Mouse (Mus musculus) megakaryocyte progenitor cell, adult 5-6 weeks (primary cell): ENCODE measurements around the gene Scpep1. TPM values are rescaled to one million over a fixed set of nuclear protein-coding genes. Genes with fewer than 3 reads are reported as not detected.
A peak's percentile ranks its signal among the peaks of the same experiment; 100 is the strongest.
"Not testable (repeated sequence)": the region's sequence is repeated elsewhere in the genome, so short reads cannot be mapped to it uniquely, and the experiment has no call there.

Source experiments
- ATAC-seq: replicated peaks from 2 replicates; pipeline ENCODE4 v1.8.0; 2016; ENCODE audit warnings: mild to moderate bottlenecking, moderate TSS enrichment, inconsistent platforms; ENCODE audit not compliant: poor library complexity
- total RNA-seq, 2 experiments: library from RNA; stranded (forward) in 1 of 2; stranded (reverse) in 1 of 2; fragments of 157-497, 149-512 nt in 1 of 2; fragments of 200-1000 nt in 1 of 2; gene quantifications; 2 replicates each; pipeline versions ENCODE4 v1.2.3 to v1.2.4; 2015 to 2017

The Scpep1 gene
- total RNA-seq, 2 experiments from 2014 or later = 15.0 to 25.4 TPM

DNA sequence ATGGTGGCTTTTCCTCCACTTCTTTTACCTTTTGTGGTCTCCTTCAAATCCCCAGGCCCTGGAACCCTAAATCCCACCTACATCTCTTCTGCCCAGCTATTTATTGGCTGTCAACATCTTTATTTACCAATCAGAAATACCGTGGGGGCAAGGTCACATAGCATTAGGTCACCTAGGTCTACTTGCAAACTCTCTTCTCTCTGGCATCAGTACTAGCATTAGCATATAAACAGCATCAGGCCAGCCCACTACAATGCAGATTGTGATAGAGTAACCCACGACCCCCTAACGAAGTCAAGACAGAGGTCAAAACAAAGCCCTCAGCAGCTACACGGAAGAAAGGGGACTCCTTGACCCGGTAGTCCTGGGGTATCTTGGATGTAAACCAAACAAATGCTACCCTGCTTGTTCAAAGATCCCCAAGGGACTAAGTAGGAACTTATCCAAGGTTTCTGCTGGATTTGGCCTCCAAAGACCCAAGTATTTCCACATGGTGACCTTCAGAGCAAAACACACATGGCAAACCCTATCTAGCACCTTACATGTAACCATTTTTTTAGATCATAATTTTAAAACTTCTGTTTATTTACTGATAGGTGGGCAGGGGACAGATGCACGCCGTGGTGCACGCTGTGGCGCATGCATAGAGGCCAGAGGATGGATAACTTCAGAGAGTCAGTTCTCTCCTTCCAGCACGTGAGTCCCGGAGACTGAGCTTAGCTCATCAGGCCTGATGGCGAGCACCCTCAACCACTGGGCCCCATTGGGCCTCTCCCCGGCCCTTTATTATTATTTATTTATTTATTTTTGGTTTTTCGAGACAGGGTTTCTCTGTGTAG lies 23.4 kb downstream of the Scpep1 start:
- no peak for ATAC-seq

DNA sequence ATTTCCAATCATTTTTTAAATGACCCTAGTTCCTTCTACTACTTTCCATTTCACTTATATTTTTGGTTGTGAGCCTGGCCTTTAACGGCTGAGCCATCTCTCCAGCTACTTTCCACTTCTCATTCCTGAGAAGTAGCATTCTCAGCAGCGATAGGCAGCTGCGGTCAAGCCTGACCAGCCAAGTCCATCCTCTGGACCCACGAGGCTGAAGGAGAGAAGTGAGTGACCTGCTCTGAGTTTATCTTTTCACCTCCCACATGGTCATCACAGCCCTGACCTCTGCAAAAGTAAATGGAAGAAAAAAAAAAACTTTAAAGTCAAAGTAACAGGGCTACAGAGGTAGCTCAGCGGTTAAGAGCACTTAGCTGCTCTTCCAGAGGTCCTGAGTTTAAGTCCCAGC lies 28.7 kb downstream of the Scpep1 start:
- no peak for ATAC-seq

DNA sequence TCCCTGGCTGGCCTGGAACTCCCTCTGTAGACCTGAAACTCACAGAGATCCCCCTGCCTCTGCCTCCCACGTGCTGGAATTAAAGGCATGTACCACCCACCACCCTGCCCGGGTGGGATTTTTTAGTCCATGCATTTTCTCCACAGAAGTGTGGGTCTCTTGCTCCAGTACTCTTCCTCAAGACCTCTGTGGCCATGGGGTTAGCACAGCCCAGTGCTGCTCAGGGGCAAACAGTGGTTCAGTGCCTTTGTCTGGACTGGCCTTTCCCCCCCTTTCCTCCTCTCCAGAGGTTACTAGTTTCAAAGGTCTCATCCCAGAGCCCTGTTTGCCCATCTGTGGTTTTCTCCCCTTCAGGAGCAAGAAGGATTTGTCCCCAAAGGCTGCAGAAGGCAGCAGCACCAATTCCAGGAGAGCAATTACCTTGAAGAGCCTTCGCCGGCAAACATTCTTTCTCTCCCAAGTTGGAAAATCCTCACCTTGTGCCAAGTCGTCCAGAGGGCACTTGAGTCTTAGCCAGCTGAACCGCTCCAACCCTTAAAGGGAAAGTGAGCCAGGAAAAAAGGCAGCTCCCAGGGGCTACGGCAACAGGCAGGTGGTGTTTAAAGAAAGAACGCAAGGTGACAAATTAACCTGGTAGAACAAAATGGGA lies 45.8 kb downstream of the Scpep1 start:
- ATAC-seq = no peak

DNA sequence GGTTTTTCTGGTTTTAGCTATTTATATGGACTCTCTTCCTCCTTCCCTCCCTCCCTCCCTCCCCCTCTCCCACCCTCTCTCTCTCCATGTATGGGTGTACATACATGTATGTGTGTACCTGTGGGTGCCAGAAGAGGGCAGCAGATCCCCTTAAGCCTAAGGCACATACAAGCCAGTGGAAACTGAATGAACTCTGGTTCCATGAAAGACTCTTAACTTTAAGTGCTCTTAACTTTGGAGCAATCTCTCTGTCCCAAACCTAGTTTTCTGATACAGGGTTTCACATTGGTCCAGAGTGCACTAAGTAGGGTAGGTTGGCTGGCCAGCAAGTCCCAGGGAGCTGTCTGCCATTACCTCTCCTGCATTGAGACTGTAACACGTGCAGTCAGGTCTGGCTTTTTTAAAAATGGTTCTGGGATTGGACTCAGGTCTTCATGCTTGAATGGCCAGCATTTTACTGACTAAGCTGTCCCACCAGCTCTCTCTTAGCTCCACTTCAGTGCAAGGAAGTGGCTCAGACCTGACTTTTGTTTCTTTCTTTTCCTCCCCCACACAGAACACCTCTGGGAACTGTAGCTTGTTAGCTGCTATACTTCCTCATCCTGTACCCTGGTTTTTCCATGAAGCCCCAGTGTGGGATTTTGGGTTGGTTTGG lies 46.6 kb downstream of the Scpep1 start:
- peak; percentile 96 for ATAC-seq

DNA sequence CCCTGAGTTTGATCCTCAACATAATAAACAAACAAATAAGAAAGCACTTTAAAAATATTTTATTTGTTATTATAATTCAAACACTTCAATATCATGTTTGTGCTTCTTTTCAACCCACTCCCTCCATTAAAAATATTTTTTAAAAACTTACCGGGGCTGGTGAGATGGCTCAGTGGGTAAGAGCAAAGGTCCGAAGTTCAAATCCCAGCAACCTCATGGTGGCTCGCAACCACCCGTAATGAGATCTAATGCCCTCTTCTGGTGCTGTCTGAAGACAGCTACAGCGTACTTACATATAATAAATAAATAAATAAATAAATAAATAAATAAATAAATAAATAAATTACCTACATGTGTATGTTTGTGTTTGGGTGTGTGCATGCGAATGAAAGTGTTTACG lies 47.4 kb downstream of the Scpep1 start:
- no peak for ATAC-seq

DNA sequence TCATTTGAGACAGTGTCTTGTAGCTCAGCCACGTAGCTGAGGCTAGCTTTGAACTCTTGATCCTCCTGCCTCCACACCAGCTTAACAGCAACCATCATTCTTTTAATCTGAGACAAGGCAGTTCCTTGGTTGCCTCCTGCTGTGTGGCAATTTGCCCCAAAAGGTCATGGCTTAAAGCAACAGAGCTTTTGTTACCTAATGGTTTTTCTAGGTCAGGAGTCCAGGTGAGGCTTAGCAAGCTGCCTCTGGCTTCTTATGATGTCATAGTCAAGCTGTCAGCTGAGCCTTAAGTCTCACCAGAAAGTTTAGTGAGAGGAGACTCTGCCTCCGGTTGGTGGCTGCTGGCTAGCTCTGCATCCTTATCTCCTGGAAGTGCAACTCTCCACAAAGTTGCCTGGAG lies 49.6 kb downstream of the Scpep1 start:
- no peak for ATAC-seq

DNA sequence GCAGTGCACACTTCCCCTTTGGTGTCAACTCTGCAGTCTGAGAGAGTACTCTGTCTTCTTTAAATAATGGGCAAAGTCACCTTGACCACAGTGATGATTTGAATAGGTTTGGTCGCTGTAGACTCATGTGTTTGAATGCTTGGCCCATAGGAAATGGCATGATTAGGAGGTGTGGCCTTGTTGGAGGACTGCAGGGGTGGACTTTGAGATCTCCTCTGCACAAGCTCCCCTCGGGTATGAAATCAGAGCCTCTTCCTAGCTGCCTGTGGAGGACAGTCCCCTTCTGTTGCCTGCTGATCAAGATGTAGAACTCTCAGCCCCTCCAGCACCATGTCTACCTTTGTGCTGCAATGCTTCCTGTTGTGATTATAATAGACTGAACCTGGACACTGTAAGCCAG lies 51.2 kb downstream of the Scpep1 start:
- ATAC-seq = no peak

DNA sequence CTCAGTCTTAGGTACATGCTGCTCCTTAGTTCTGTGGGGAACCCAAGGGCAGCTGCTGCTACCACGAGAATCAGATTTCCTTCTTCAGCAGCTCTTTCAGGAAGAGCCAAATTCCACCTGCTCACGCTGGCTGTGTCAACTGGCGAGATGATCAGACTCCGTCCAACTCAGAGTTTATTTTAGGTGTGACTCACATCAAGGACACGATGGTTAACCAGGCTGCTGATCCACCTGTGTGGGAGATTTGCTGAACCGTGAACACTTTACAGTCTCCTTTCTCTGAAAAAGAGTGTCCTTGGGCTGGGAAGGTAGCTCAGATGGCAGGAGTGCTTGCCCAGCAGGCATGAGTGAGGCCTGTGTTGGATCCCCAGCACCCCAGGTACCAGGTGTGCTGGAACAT lies 52.5 kb downstream of the Scpep1 start:
- no peak for ATAC-seq

DNA sequence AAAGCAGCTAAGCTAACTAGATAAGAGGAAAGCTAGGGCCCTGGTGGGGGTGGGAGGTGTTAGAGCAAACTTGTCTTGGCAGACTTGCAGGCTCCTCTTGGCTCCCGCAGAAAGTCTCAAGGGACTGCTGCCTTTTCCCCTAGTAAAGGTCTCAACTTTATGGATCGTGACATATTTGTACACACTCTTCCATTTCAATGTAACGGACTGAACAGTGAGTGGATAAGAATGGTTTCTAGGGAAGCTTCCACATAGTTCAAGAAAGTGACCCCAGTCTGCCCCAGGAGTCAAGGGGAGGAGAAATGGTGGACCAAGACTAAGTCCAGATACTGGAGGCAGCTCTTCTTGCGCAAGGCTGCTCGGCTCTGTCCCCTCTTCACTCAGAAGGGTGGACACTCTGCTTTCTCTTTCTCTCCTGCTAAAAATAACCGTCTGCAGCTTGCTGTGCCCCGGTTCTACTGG lies 53.9 kb downstream of the Scpep1 start:
- ATAC-seq = no peak

DNA sequence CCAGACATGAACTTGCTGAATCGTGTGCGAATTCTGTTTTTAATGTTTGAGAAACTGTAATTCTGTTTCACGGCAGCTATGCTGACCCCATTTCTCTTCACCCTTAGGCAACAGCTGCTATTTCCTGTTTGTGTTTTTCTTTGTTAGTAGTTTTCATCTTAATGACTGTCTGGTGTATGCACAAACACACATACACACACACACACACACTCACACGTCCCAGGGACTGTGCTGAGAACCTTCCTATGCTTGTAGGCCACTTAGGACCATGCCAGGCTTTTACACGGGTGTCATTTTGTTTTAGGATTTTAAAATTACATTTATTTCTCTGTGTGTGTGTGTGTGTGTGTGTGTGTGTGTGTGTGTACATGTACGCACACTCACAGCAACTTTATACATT lies 55.7 kb downstream of the Scpep1 start:
- no peak for ATAC-seq

DNA sequence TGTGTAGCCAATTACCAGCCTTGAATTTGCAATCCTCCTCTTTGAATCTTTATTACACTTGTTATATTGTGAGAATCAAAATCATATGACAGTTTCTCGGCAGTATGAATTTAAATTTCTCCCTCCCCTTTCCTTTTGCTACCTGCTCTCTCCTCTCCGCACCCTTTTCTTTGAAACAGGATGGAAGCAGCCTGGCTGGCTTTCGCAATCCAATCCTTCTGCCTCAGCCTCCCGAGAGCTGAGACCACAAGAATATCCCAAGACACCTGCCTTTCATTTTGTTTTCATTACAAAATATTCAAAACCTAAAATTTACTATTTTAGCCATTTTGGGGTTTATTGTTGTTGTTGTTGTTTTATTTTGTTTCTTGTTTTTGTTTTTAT lies 56.9 kb downstream of the Scpep1 start:
- ATAC-seq = no peak

DNA sequence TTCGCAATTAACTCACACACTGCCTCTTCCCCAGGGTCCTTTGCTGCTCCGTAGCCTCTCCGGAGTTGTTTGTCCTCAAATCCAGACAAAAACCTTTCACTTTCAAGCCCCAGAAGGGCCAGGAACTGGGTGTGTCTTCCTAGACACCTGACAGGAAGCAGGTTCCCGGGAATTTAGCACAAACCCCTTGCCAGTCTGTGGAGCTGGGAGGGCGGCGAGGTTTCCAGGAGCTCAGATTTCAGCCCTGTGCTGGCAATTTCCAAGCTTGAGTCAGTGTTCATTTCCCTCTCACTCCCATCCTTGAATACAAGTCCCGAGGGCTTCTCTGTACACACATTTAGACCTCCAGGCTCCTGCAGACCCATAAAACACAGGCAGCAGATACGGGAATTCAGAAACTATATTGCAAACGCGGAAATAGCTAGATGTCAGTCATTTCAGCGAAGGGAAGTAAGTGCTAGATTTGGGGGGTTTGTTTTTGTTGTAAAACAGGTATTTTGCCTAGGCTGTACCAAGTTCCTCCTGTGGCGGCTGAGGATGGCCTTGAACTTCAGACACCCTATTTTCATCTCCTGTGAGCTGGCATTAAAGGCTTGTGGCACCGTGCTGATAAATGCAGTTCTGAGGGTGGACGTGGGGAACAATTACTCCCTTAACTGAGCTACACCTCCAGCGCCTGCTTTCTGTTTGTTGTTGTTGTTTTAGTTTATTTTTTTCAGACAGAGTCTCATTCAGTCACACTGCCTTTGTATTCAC lies 57.5 kb downstream of the Scpep1 start:
- no peak for ATAC-seq

DNA sequence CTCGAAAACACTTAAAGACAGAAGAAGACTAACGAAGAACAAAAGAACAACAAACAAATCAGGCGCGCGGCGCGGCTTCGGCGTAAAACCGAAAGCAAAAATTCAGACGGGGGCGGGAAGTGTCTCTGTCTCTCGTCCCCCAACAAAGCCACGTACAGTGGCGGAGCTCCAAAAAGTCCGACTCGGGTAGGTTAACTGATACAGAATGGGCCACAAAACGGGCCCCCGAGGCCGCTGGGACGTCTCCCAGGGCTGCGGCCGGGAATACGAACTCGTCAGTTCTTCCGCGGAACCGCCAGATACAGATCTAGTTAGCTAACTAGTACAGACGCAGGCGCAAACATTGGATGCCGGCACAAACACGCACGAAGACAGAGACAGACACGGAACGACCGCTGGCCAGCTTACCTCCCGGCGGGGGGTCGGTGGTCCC lies 59.4 kb downstream of the Scpep1 start:
- ATAC-seq = not testable (repeated sequence)

DNA sequence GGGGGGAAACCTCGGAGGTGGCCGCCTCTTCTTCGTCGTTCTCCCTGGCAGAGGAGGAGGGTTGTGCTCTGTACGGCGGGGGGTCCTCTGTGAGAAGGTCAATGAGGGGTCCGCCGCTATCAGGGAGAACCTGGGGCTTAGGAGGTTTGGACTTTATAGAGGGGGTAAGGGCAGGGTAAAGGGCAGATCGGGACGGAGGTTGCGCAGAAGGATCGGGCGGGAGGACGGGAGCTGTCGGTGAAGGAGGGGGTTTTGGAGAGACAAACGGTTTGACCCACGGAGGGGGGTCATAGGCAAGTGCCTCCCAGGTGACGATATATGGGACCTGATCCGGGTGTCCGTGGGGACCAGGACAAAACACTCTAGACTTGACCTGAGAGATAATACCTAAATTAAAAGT lies 60.0 kb downstream of the Scpep1 start:
- not testable (repeated sequence) for ATAC-seq

DNA sequence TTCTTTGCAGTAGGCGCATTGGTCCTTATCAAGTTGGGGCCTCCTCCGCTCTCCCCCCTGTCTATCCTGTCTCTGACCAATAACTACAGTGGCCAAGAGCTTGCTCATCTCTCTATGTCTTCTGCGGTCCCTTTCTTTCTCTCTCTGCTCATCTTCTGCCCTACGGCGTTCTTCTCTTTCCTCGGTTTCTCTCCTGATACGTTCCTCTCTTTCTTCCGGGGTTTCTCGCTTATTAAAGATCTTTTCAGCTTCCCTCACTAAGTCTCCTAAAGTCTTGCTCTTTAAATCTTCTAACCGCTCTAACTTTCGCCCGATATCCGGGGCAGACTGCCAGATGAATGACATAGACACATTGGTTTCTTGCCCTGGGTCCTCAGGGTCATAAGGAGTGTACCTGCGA lies 61.0 kb downstream of the Scpep1 start:
- ATAC-seq = not testable (repeated sequence)

DNA sequence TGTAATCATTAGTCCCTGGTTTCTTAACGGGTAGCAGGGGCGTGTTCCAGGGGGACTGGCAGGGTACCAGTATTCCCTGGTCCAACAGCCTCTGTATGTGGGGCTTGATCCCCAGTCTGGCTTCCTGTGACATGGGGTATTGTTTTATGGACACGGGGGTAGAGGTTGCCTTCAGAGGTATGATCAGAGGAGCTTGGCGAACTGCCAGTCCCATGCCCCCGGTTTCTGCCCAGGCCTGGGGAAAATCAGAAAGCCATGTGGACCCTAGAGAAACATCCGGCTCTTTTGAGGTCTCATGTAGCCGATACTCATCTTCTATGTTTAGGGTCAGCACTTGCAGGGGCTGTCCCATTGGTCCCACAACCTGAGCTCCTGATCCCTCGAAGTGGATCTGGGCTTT lies 61.8 kb downstream of the Scpep1 start:
- not testable (repeated sequence) for ATAC-seq

DNA sequence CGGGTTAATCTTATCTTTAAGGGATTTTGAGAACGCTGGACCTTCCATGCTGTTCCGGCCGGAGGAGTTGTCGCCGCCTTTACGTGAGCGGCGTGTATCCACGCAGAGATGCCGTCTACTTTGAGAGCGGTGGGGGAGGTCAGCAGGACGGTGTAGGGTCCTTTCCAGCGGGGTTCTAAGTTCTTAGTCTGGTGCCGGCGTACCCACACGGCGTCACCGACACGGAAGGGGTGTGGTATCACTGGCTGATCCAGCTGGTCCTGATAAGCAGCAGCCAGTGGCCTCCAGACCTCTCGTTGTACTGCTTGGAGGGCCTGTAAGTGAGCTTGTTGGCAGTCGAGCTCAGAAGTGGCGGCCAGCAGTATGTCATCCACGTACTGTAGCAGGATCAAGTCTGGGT lies 62.5 kb downstream of the Scpep1 start:
- not testable (repeated sequence) for ATAC-seq

DNA sequence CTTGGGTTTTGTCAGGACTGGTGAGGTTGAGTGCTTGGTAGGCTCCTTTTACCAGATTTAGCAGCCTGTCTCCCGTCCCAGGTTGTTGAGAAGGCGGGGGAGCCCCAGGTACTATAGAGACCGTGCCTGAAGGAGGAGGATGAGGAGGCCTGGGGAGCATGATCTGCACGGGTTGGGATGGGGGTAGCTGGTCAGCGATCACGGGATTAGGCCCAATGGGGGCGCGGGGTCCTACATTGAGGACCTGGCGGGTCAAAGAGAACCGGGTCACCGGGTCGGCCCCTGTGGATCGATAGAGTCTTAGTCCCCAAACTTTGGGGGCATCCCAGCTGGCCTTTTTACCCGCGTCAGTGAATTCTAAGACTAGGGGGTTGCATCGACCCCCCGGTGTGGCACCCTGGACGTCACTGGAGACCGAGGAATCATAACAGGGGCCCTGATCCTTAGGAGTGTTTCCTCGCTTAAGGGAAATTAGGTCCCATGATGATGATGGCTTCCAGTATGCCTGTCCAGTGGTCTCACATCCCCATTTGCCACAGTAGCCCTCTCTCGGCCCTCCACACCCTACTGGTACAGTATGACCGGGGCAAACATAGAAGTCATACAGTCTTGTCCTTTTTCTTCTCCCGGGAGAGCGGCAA lies 63.2 kb downstream of the Scpep1 start:
- ATAC-seq = not testable (repeated sequence)

DNA sequence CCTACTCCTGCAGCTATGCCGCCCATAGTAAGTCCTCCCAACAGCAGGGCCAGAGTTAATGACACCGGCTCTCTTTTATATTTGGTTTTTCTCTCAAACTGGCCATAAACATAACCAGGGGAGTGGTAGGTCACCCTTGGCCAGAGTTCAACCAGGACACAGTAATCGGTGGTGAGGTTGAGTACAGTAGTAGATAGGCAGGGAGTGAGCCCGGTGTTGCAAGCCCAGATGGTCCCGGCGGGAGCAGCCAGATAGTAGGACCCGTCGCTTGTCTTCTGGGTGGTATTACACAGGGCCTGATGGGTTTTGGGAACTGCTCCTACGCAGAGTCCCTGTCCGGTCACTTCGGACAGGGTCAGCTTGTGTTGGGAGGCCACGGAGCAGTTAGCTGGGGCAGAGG lies 63.8 kb downstream of the Scpep1 start:
- not testable (repeated sequence) for ATAC-seq

DNA sequence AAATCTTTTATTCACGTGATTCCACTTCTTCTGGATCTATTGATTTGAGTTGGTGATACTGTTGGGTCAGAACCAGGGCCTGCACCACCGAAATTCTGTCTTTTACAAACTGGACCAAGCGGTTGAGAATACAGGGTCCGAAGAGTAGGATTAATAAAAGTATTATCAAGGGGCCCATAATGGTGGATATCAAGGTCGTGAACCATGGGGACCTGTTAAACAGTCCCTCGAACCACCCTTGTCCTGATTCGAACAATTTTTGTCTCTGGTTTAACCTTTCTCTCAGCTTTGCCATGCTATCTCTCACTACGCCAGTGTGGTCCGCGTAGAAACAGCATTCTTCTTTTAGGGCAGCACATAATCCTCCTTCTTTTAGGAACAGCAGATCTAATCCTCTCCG lies 64.4 kb downstream of the Scpep1 start:
- ATAC-seq = not testable (repeated sequence)

DNA sequence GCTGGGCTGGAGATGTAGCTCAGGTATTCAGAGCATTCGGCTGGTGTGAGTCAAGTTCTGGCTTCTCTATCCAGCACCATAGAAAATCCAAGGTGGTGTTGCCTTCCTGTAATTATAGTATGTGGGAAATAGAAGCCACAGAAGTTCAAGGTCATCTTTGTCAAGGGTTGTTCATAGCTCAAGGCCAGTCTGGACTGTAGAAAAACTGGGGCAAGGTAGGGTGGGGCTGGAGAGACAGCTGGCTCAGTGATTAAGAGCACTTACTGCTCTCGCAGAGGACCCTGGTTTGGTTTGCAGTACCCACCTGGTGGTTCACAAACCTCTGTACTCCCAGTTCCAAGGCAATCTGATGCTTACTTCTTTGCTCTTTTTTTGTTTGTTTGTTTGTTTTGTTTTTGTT lies 66.3 kb downstream of the Scpep1 start:
- no peak for ATAC-seq
